Comparison of ENCODE assay signal across 12 mouse cellular contexts in genomic region chr14:32164173-32165051, GRCm38 (mm10). TPM values are rescaled to one million over a fixed set of nuclear protein-coding genes. Genes with fewer than 3 reads are reported as not detected.
DNase-seq lines count a peak whose midpoint lies in the region; ATAC-seq and TF ChIP-seq lines count a peak whose summit lies in the region.
"Had no signal": no experiment of that assay in that cellular context is flagged by ENCODE, and none has a peak within 500 bp of the region (broad histone marks: within the 10 kb centered on the region; RNA-seq: fewer than 3 reads in every experiment).

No protein-coding gene starts in this region.

- 0 out of 2 replicates have a peak overlapping the region, but pooled peaks have one; percentile 98 for H3K4me2 ChIP-seq in forebrain, embryonic 15.5 days (replicated peaks)
- no peak overlapping the region; the same call in 1 of the 2 replicates for H3K4me2 ChIP-seq in forebrain, embryonic 14.5 days (ENCODE audit: low read length)
- H3K4me2 ChIP-seq in limb, embryonic 12.5 days = peak overlapping the region; percentile 95
- H3K4me2 ChIP-seq in liver, embryonic 15.5 days = peak overlapping the region; percentile 81

- H3K4me1 ChIP-seq in forebrain, embryonic 15.5 days = peaks cover 28% of the 10 kb centered on the region
- peaks cover 15% of the 10 kb centered on the region for H3K4me1 ChIP-seq in forebrain, embryonic 14.5 days (ENCODE audit: control insufficient read depth, insufficient read depth, low read length)
- H3K4me1 ChIP-seq in limb, embryonic 12.5 days (replicated peaks) = peaks cover 26% of the 10 kb centered on the region
- peaks cover 24% of the 10 kb centered on the region for H3K4me1 ChIP-seq in limb, embryonic 10.5 days
- H3K4me1 ChIP-seq in embryonic fibroblast, embryonic 13.5 days (ENCODE audit: control insufficient read depth, insufficient read depth, low read length) = peaks cover 11% of the 10 kb centered on the region
- peaks cover 82% of the 10 kb centered on the region for H3K4me1 ChIP-seq in liver, embryonic 15.5 days (replicated peaks)
- no peaks in the 10 kb centered on the region; the same call in 1 of the 2 replicates for H3K4me1 ChIP-seq in cerebellum, adult 2 months (ENCODE audit: control insufficient read depth, insufficient read depth, low read length)

- no peak overlapping the region for H3K4me3 ChIP-seq in forebrain, embryonic 15.5 days
- H3K4me3 ChIP-seq in forebrain, embryonic 14.5 days (ENCODE audit: low read depth, low read length) = no peak overlapping the region
- no peak overlapping the region for H3K4me3 ChIP-seq in limb, embryonic 12.5 days (replicated peaks)
- no peak overlapping the region for H3K4me3 ChIP-seq in limb, embryonic 10.5 days
- no peak overlapping the region for H3K4me3 ChIP-seq in embryonic fibroblast, embryonic 13.5 days (ENCODE audit: insufficient read depth, low read length)
- peak overlapping the region; percentile 70 for H3K4me3 ChIP-seq in liver, embryonic 15.5 days (replicated peaks)
- no peak overlapping the region for H3K4me3 ChIP-seq in cerebellum, adult 2 months (replicated peaks; ENCODE audit: insufficient read depth, low read depth, low read length)

- no peak overlapping the region for H3K9ac ChIP-seq in forebrain, embryonic 15.5 days (replicated peaks)
- no peak overlapping the region for H3K9ac ChIP-seq in forebrain, embryonic 14.5 days (ENCODE audit: low read length)
- H3K9ac ChIP-seq in limb, embryonic 12.5 days (replicated peaks) = no peak overlapping the region
- peak overlapping the region; percentile 4; the same call in 1 of the 2 replicates for H3K9ac ChIP-seq in liver, embryonic 15.5 days

- no peaks in the 10 kb centered on the region for H3K9me3 ChIP-seq in forebrain, embryonic 15.5 days
- H3K9me3 ChIP-seq in forebrain, embryonic 14.5 days (replicated peaks; ENCODE audit: control insufficient read depth, low read length) = no peaks in the 10 kb centered on the region
- H3K9me3 ChIP-seq in limb, embryonic 12.5 days = no peaks in the 10 kb centered on the region
- H3K9me3 ChIP-seq in limb, embryonic 10.5 days (replicated peaks) = no peaks in the 10 kb centered on the region
- no peaks in the 10 kb centered on the region for H3K9me3 ChIP-seq in liver, embryonic 15.5 days (replicated peaks)

- 86% methylated on average over 8 of the region's 8 CpGs for WGBS in forebrain, embryonic 15.5 days
- 84% methylated on average over 8 of the region's 8 CpGs for WGBS in forebrain, embryonic 14.5 days
- 53% methylated on average over 8 of the region's 8 CpGs for WGBS in limb, embryonic 12.5 days
- WGBS in limb, embryonic 10.5 days = 44% methylated on average over 8 of the region's 8 CpGs
- WGBS in liver, embryonic 15.5 days (ENCODE audit: insufficient replicate concordance) = 49% methylated on average over 8 of the region's 8 CpGs
- 92% methylated on average over 8 of the region's 8 CpGs for WGBS in cerebellum, adult 2 months

- TF ChIP-seq POLR2A in embryonic fibroblast, embryonic 13.5 days (IDR thresholded peaks at IDR 0.05; ENCODE audit: low read depth, low read length) = no peak
- TF ChIP-seq POLR2A in cerebellum, adult 2 months (IDR thresholded peaks at IDR 0.05; ENCODE audit: borderline replicate concordance, insufficient read depth, low read length) = no peak

- H3K27ac ChIP-seq in forebrain, embryonic 15.5 days (replicated peaks) = no peak overlapping the region
- H3K27ac ChIP-seq in forebrain, embryonic 14.5 days (ENCODE audit: low read depth, low read length) = no peak overlapping the region
- H3K27ac ChIP-seq in limb, embryonic 12.5 days = no peak overlapping the region
- no peak overlapping the region for H3K27ac ChIP-seq in limb, embryonic 10.5 days
- peak overlapping the region; percentile 86 for H3K27ac ChIP-seq in embryonic fibroblast, embryonic 13.5 days (ENCODE audit: insufficient read depth, low read length)
- peak overlapping the region; percentile 98 for H3K27ac ChIP-seq in liver, embryonic 15.5 days (replicated peaks)
- H3K27ac ChIP-seq in cerebellum, adult 2 months (ENCODE audit: insufficient read depth, low read length) = no peak overlapping the region

- DNase-seq in forebrain, embryonic 14.5 days (ENCODE audit: low spot score) = no peak
- no peak for DNase-seq in limb, embryonic 10.5 days (ENCODE audit: low spot score)
- no peak for DNase-seq in cerebellum, adult 2 months
- DNase-seq in frontal cortex, postnatal 36 days (ENCODE audit: low spot score in 2 of 2) = no peak
- DNase-seq: B cell, adult 2 months; cerebellum, postnatal 14 days; lung, postnatal 14 days had no signal

- no peaks in the 10 kb centered on the region for H3K36me3 ChIP-seq in forebrain, embryonic 15.5 days
- no peaks in the 10 kb centered on the region for H3K36me3 ChIP-seq in forebrain, embryonic 14.5 days (ENCODE audit: control insufficient read depth, insufficient read depth, low read length)
- 0 out of 2 replicates have a peak, but pooled peaks cover 5% of the 10 kb centered on the region for H3K36me3 ChIP-seq in limb, embryonic 12.5 days
- 0 out of 2 replicates have a peak, but pooled peaks cover 3% of the 10 kb centered on the region for H3K36me3 ChIP-seq in limb, embryonic 10.5 days
- peaks cover 1% of the 10 kb centered on the region for H3K36me3 ChIP-seq in liver, embryonic 15.5 days (replicated peaks)

- ATAC-seq in forebrain, embryonic 15.5 days (replicated peaks) = no peak
- no peak for ATAC-seq in forebrain, embryonic 14.5 days
- ATAC-seq in limb, embryonic 12.5 days (ENCODE audit: insufficient number of reproducible peaks, insufficient read depth, low FRiP score, low TSS enrichment, low read depth) = no peak
- no peak for ATAC-seq in liver, embryonic 15.5 days (ENCODE audit: insufficient read depth)

- no peaks in the 10 kb centered on the region for H3K27me3 ChIP-seq in forebrain, embryonic 15.5 days
- H3K27me3 ChIP-seq in forebrain, embryonic 14.5 days (replicated peaks; ENCODE audit: control insufficient read depth, insufficient read depth, low read length) = no peaks in the 10 kb centered on the region
- no peaks in the 10 kb centered on the region for H3K27me3 ChIP-seq in limb, embryonic 12.5 days
- no peaks in the 10 kb centered on the region for H3K27me3 ChIP-seq in limb, embryonic 10.5 days (ENCODE audit: low read depth, poor library complexity, severe bottlenecking)
- no peaks in the 10 kb centered on the region for H3K27me3 ChIP-seq in liver, embryonic 15.5 days
- no peaks in the 10 kb centered on the region for H3K27me3 ChIP-seq in cerebellum, adult 2 months (ENCODE audit: control insufficient read depth, insufficient read depth, low read length)

- TF ChIP-seq CTCF in embryonic fibroblast, embryonic 13.5 days (IDR thresholded peaks at IDR 0.05; ENCODE audit: borderline replicate concordance, insufficient read depth, low read length) = no peak
- TF ChIP-seq CTCF in cerebellum, adult 2 months (IDR thresholded peaks at IDR 0.05; ENCODE audit: borderline replicate concordance, insufficient read depth, low read depth, low read length) = no peak

RNA-seq across cellular contexts. Expression of gene Ncoa4, which starts 4.7 kb away (rescaled TPM):
- 103 and 112 TPM in 2 replicates for polyA plus RNA-seq in forebrain, embryonic 15.5 days (2015; fragmentation: Nextera tagmentation; extraction: Ambion mirVana)
- 137 and 145 TPM in 2 replicates for polyA plus RNA-seq in forebrain, embryonic 14.5 days (2014; fragmentation: Nextera tagmentation; extraction: Ambion mirVana)
- 69.5 and 76.8 TPM in 2 replicates for polyA plus RNA-seq in limb, embryonic 12.5 days (2016; fragmentation: Nextera tagmentation; extraction: Ambion mirVana)
- 61.3 and 67.2 TPM in 2 replicates for polyA plus RNA-seq in limb, embryonic 10.5 days (2016; fragmentation: Nextera tagmentation; extraction: Ambion mirVana)
- polyA plus RNA-seq in embryonic fibroblast, embryonic 13.5 days (2011; ENCODE audit: insufficient read length, low read depth, missing spikeins) = 84.1 and 85.6 TPM in 2 replicates
- 332 and 365 TPM in 2 replicates for polyA plus RNA-seq in liver, embryonic 15.5 days (2015; fragmentation: Nextera tagmentation; extraction: Ambion mirVana)
- 69.7 and 78.5 TPM in 2 replicates for polyA plus RNA-seq in cerebellum, adult 2 months (2012; rRNA removed)

RNA-seq across cellular contexts. Expression of gene Msmb, which starts 22.6 kb away (rescaled TPM):
- polyA plus RNA-seq in forebrain, embryonic 15.5 days (2015; fragmentation: Nextera tagmentation; extraction: Ambion mirVana) = not detected in 2 replicates
- polyA plus RNA-seq in forebrain, embryonic 14.5 days (2014; fragmentation: Nextera tagmentation; extraction: Ambion mirVana) = not detected in 2 replicates
- polyA plus RNA-seq in limb, embryonic 12.5 days (2016; fragmentation: Nextera tagmentation; extraction: Ambion mirVana) = not detected in 2 replicates
- polyA plus RNA-seq in limb, embryonic 10.5 days (2016; fragmentation: Nextera tagmentation; extraction: Ambion mirVana) = not detected in 2 replicates
- not detected in 2 replicates for polyA plus RNA-seq in embryonic fibroblast, embryonic 13.5 days (2011; ENCODE audit: insufficient read length, low read depth, missing spikeins)
- 0.30 and 0.31 TPM in 2 replicates for polyA plus RNA-seq in liver, embryonic 15.5 days (2015; fragmentation: Nextera tagmentation; extraction: Ambion mirVana)
- not detected in 2 replicates for polyA plus RNA-seq in cerebellum, adult 2 months (2012; rRNA removed)
- polyA plus RNA-seq: large intestine, adult 2 months had no signal

RNA-seq across cellular contexts. Expression of gene Timm23, which starts 37.3 kb away (rescaled TPM):
- polyA plus RNA-seq in forebrain, embryonic 15.5 days (2015; fragmentation: Nextera tagmentation; extraction: Ambion mirVana) = 221 and 228 TPM in 2 replicates
- 258 and 290 TPM in 2 replicates for polyA plus RNA-seq in forebrain, embryonic 14.5 days (2014; fragmentation: Nextera tagmentation; extraction: Ambion mirVana)
- 272 and 281 TPM in 2 replicates for polyA plus RNA-seq in limb, embryonic 12.5 days (2016; fragmentation: Nextera tagmentation; extraction: Ambion mirVana)
- polyA plus RNA-seq in limb, embryonic 10.5 days (2016; fragmentation: Nextera tagmentation; extraction: Ambion mirVana) = 353 and 441 TPM in 2 replicates
- 80.3 and 103 TPM in 2 replicates for polyA plus RNA-seq in embryonic fibroblast, embryonic 13.5 days (2011; ENCODE audit: insufficient read length, low read depth, missing spikeins)
- polyA plus RNA-seq in liver, embryonic 15.5 days (2015; fragmentation: Nextera tagmentation; extraction: Ambion mirVana) = 159 and 163 TPM in 2 replicates
- polyA plus RNA-seq in cerebellum, adult 2 months (2012; rRNA removed) = 178 and 182 TPM in 2 replicates

RNA-seq across cellular contexts. Expression of gene Parg, which starts 37.3 kb away (rescaled TPM):
- 39.8 and 41.7 TPM in 2 replicates for polyA plus RNA-seq in forebrain, embryonic 15.5 days (2015; fragmentation: Nextera tagmentation; extraction: Ambion mirVana)
- 41.0 and 43.2 TPM in 2 replicates for polyA plus RNA-seq in forebrain, embryonic 14.5 days (2014; fragmentation: Nextera tagmentation; extraction: Ambion mirVana)
- 64.4 and 65.8 TPM in 2 replicates for polyA plus RNA-seq in limb, embryonic 12.5 days (2016; fragmentation: Nextera tagmentation; extraction: Ambion mirVana)
- 52.4 and 56.0 TPM in 2 replicates for polyA plus RNA-seq in limb, embryonic 10.5 days (2016; fragmentation: Nextera tagmentation; extraction: Ambion mirVana)
- 51.8 and 64.2 TPM in 2 replicates for polyA plus RNA-seq in embryonic fibroblast, embryonic 13.5 days (2011; ENCODE audit: insufficient read length, low read depth, missing spikeins)
- polyA plus RNA-seq in liver, embryonic 15.5 days (2015; fragmentation: Nextera tagmentation; extraction: Ambion mirVana) = 13.0 and 13.1 TPM in 2 replicates
- polyA plus RNA-seq in cerebellum, adult 2 months (2012; rRNA removed) = 16.1 and 16.5 TPM in 2 replicates

Comparison
In these comparisons a context has a peak if more than half of its experiments do, and no peak if none do; other contexts are left out.
1. H3K27ac ChIP-seq: peak in embryonic fibroblast, embryonic 13.5 days (single experiment) and liver, embryonic 15.5 days (single experiment); none in forebrain, embryonic 15.5 days (single experiment), forebrain, embryonic 14.5 days (single experiment), limb, embryonic 12.5 days (single experiment), limb, embryonic 10.5 days (single experiment) and cerebellum, adult 2 months (single experiment).